Mouse (Mus musculus): Measurements from ENCODE around the gene Rerg. TPM values are rescaled to one million over a fixed set of nuclear protein-coding genes. Genes with fewer than 3 reads are reported as not detected.

Rerg gene
- polyA plus RNA-seq, 1 experiment from 2014 or later = 3.2 TPM

GRCm38 (mm10) chr6:137159372-137159926 lies 10.8 kb downstream of the Rerg start:
- no peak for ATAC-seq (ENCODE audit: low FRiP score)
- H3K4me3 ChIP-seq = no peak overlapping the region
- H3K4me1 ChIP-seq (replicated peaks) = no peaks in the 10 kb centered on the region
- H3K4me2 ChIP-seq = no peak overlapping the region
- no peak overlapping the region for H3K27ac ChIP-seq
- no peaks in the 10 kb centered on the region for H3K27me3 ChIP-seq
- H3K9me3 ChIP-seq = no peaks in the 10 kb centered on the region
- H3K9ac ChIP-seq = no peak overlapping the region
- no peaks in the 10 kb centered on the region for H3K36me3 ChIP-seq
- whole genome bisulfite sequencing = 82% methylated on average over 8 of the region's 8 CpGs

GRCm38 (mm10) chr6:137156437-137157219 lies 13.7 kb downstream of the Rerg start:
- H3K27me3 ChIP-seq = no peaks in the 10 kb centered on the region
- H3K36me3 ChIP-seq = no peaks in the 10 kb centered on the region
- no peak overlapping the region for H3K9ac ChIP-seq
- no peak for ATAC-seq (ENCODE audit: low FRiP score)
- H3K27ac ChIP-seq = no peak overlapping the region
- no peaks in the 10 kb centered on the region for H3K9me3 ChIP-seq
- no peaks in the 10 kb centered on the region for H3K4me1 ChIP-seq (replicated peaks)
- WGBS = 86% methylated on average over 11 of the region's 11 CpGs
- no peak overlapping the region for H3K4me3 ChIP-seq
- H3K4me2 ChIP-seq = no peak overlapping the region

- Histone ChIP-seq H3K9ac (no peak overlapping the region), H3K27ac (no peak overlapping the region), H3K4me2 (peak overlapping the region; percentile 6; the same call in 1 of the 2 replicates), H3K36me3 (no peaks in the 10 kb centered on the region), H3K27me3 (no peaks in the 10 kb centered on the region), H3K4me1 (replicated peaks) (no peaks in the 10 kb centered on the region), H3K4me3 (no peak overlapping the region), H3K9me3 (no peaks in the 10 kb centered on the region)
- WGBS = 71% methylated on average over 26 of the region's 26 CpGs
- no peak for ATAC-seq (ENCODE audit: low FRiP score)
These were observed 14.8 kb downstream of the Rerg start for GRCm38 (mm10) chr6:137155196-137156137.

GRCm38 (mm10) chr6:137153021-137153420 lies 17.3 kb downstream of the Rerg start:
- H3K36me3 ChIP-seq = no peaks in the 10 kb centered on the region
- no peaks in the 10 kb centered on the region for H3K4me1 ChIP-seq (replicated peaks)
- no peaks in the 10 kb centered on the region for H3K9me3 ChIP-seq
- H3K27me3 ChIP-seq = no peaks in the 10 kb centered on the region
- no peak overlapping the region for H3K9ac ChIP-seq
- H3K4me2 ChIP-seq = no peak overlapping the region
- ATAC-seq (ENCODE audit: low FRiP score) = no peak
- H3K27ac ChIP-seq = no peak overlapping the region
- H3K4me3 ChIP-seq = no peak overlapping the region
- WGBS = 90% methylated on average over 14 of the region's 14 CpGs

- no peaks in the 10 kb centered on the region for H3K27me3 ChIP-seq
- ATAC-seq (ENCODE audit: low FRiP score) = no peak
- H3K4me1 ChIP-seq (replicated peaks) = no peaks in the 10 kb centered on the region
- H3K9ac ChIP-seq = no peak overlapping the region
- no peaks in the 10 kb centered on the region for H3K9me3 ChIP-seq
- WGBS = 87% methylated on average over 2 of the region's 2 CpGs
- H3K36me3 ChIP-seq = no peaks in the 10 kb centered on the region
- no peak overlapping the region for H3K4me3 ChIP-seq
- H3K27ac ChIP-seq = no peak overlapping the region
- H3K4me2 ChIP-seq = no peak overlapping the region
These were observed 19.3 kb downstream of the Rerg start for GRCm38 (mm10) chr6:137151015-137151414.

- Histone ChIP-seq H3K4me3 (no peak overlapping the region), H3K9ac (no peak overlapping the region), H3K27me3 (no peaks in the 10 kb centered on the region), H3K4me1 (replicated peaks) (peaks cover 3% of the 10 kb centered on the region), H3K36me3 (no peaks in the 10 kb centered on the region), H3K27ac (no peak overlapping the region), H3K9me3 (no peaks in the 10 kb centered on the region), H3K4me2 (no peak overlapping the region)
- no peak for ATAC-seq (ENCODE audit: low FRiP score)
- 89% methylated on average over 4 of the region's 4 CpGs for WGBS
These were observed 20.5 kb downstream of the Rerg start for GRCm38 (mm10) chr6:137149833-137150232.

GRCm38 (mm10) chr6:137146910-137147309 lies 23.4 kb downstream of the Rerg start:
- WGBS = 92% methylated on average over 2 of the region's 2 CpGs

GRCm38 (mm10) chr6:137145611-137146010 lies 24.7 kb downstream of the Rerg start:
- Histone ChIP-seq H3K9me3 (no peaks in the 10 kb centered on the region), H3K36me3 (no peaks in the 10 kb centered on the region), H3K4me3 (no peak overlapping the region), H3K4me1 (replicated peaks) (peaks cover 12% of the 10 kb centered on the region), H3K27me3 (no peaks in the 10 kb centered on the region), H3K27ac (no peak overlapping the region), H3K9ac (no peak overlapping the region), H3K4me2 (no peak overlapping the region)
- no peak for ATAC-seq (ENCODE audit: low FRiP score)
- 92% methylated on average over 11 of the region's 11 CpGs for WGBS

More at GRCm38 (mm10) chr6:137146910-137147309, 23.4 kb downstream of the Rerg start:
- H3K4me2 ChIP-seq = no peak overlapping the region
- H3K9ac ChIP-seq = no peak overlapping the region
- no peak overlapping the region for H3K4me3 ChIP-seq
- 0 out of 2 replicates have a peak, but pooled peaks have one; percentile 32 for ATAC-seq (ENCODE audit: low FRiP score)
- no peak overlapping the region for H3K27ac ChIP-seq
- H3K27me3 ChIP-seq = no peaks in the 10 kb centered on the region
- peaks cover 12% of the 10 kb centered on the region for H3K4me1 ChIP-seq (replicated peaks)
- no peaks in the 10 kb centered on the region for H3K36me3 ChIP-seq
- H3K9me3 ChIP-seq = no peaks in the 10 kb centered on the region

- no peak overlapping the region for H3K9ac ChIP-seq
- no peak overlapping the region for H3K27ac ChIP-seq
- no peak overlapping the region for H3K4me2 ChIP-seq
- peaks cover 12% of the 10 kb centered on the region for H3K4me1 ChIP-seq (replicated peaks)
- H3K27me3 ChIP-seq = no peaks in the 10 kb centered on the region
- no peaks in the 10 kb centered on the region for H3K9me3 ChIP-seq
- ATAC-seq (ENCODE audit: low FRiP score) = no peak
- H3K36me3 ChIP-seq = no peaks in the 10 kb centered on the region
- H3K4me3 ChIP-seq = no peak overlapping the region
- WGBS = 52% methylated on average over 11 of the region's 11 CpGs
These were observed 25.2 kb downstream of the Rerg start for GRCm38 (mm10) chr6:137144958-137145535.

GRCm38 (mm10) chr6:137144526-137144840 lies 25.8 kb downstream of the Rerg start:
- Histone ChIP-seq H3K4me3 (no peak overlapping the region), H3K4me1 (replicated peaks) (peaks cover 12% of the 10 kb centered on the region), H3K4me2 (no peak overlapping the region), H3K9ac (no peak overlapping the region), H3K27ac (no peak overlapping the region), H3K27me3 (no peaks in the 10 kb centered on the region), H3K9me3 (no peaks in the 10 kb centered on the region), H3K36me3 (no peaks in the 10 kb centered on the region)
- ATAC-seq (ENCODE audit: low FRiP score) = no peak
- 82% methylated on average over 10 of the region's 10 CpGs for WGBS

GRCm38 (mm10) chr6:137143818-137144525 lies 26.3 kb downstream of the Rerg start:
- ATAC-seq (ENCODE audit: low FRiP score) = no peak
- Histone ChIP-seq H3K27me3 (no peaks in the 10 kb centered on the region), H3K9me3 (no peaks in the 10 kb centered on the region), H3K4me1 (replicated peaks) (peaks cover 12% of the 10 kb centered on the region), H3K36me3 (no peaks in the 10 kb centered on the region), H3K27ac (no peak overlapping the region), H3K4me2 (no peak overlapping the region), H3K9ac (no peak overlapping the region), H3K4me3 (no peak overlapping the region)
- 88% methylated on average over 7 of the region's 7 CpGs for WGBS

Data from hindbrain, embryonic 13.5 days (tissue).